Mouse (Mus musculus) stomach, embryonic 15.5 days (tissue): ENCODE measurements around the gene Amer3. TPM values are rescaled to one million over a fixed set of nuclear protein-coding genes. Genes with fewer than 3 reads are reported as not detected.
A peak's percentile ranks its signal among the peaks of the same experiment; 100 is the strongest.
"Not testable (repeated sequence)": the region's sequence is repeated elsewhere in the genome, so short reads cannot be mapped to it uniquely, and the experiment has no call there.

Experiments
- ATAC-seq: fragments of 200-750 bp; cut with Nextera tagmentation; 2 replicates; pipeline ENCODE4 v1.8.0; 2017; ENCODE audit warnings: low read depth, moderate number of reproducible peaks, moderate TSS enrichment; ENCODE audit not compliant: insufficient read depth, low FRiP score
- H3K27ac ChIP-seq: fragments of 300-500 bp; sonication (generic); 2 replicates; pipeline ENCODE4 v1.5.1; 2015; ENCODE audit warnings: mild to moderate bottlenecking, inconsistent platforms
- H3K27me3 ChIP-seq: fragments of 300-500 bp; sonication (generic); replicated peaks from 2 replicates; pipeline ENCODE4 v1.6.1; 2015; ENCODE audit warnings: inconsistent platforms
- H3K36me3 ChIP-seq: fragments of 300-500 bp; sonication (generic); 2 replicates; pipeline ENCODE4 v1.6.1; 2015; ENCODE audit warnings: inconsistent platforms
- H3K4me1 ChIP-seq: fragments of 300-500 bp; sonication (generic); 2 replicates; pipeline ENCODE4 v1.6.1; 2015; ENCODE audit warnings: inconsistent platforms
- H3K4me2 ChIP-seq: fragments of 300-500 bp; sonication (generic); 2 replicates; pipeline ENCODE4 v1.6.1; 2015; ENCODE audit warnings: mild to moderate bottlenecking, inconsistent platforms
- H3K4me3 ChIP-seq: fragments of 300-500 bp; sonication (generic); replicated peaks from 2 replicates; pipeline ENCODE4 v1.5.1; 2015; ENCODE audit warnings: inconsistent platforms
- H3K9ac ChIP-seq: fragments of 300-500 bp; sonication (generic); 2 replicates; pipeline ENCODE4 v1.6.1; 2015; ENCODE audit warnings: inconsistent platforms
- H3K9me3 ChIP-seq: fragments of 300-500 bp; sonication (generic); 2 replicates; pipeline ENCODE4 v1.6.1; 2016; ENCODE audit warnings: inconsistent platforms
- WGBS: fragments of 180-500 bp; shearing (Covaris S2); methylation state at CpG from one replicate; pipeline ENCODE4 v1.1.7; 2015; 5-methylcytosine and 5-hydroxymethylcytosine counted together
- polyA plus RNA-seq: library from polyadenylated mRNA; unstranded; fragments of >200 nt; fragmentation: Nextera tagmentation; extraction: Ambion mirVana; gene quantifications from 2 replicates; pipeline ENCODE4 v1.2.1, GENCODE M21; 2015

Amer3 gene
- 0.73 and 0.75 TPM in 2 replicates for polyA plus RNA-seq

GRCm38 (mm10) chr1:34578851-34579781 is at the start of gene Amer3:
Amer3 (plus strand) TSS chr1:34579657.
- Histone ChIP-seq H3K9me3 (no peaks in the 10 kb centered on the region), H3K9ac (no peak within 1 kb of the TSS), H3K4me3 (peak within 1 kb of the TSS; percentile 36), H3K4me2 (peak within 1 kb of the TSS; percentile 71), H3K4me1 (0 out of 2 replicates have a peak, but pooled peaks cover 4% of the 10 kb centered on the region), H3K27me3 (peaks cover 24% of the 10 kb centered on the region), H3K36me3 (no peaks in the 10 kb centered on the region), H3K27ac (no peak within 1 kb of the TSS)
- WGBS: under 1% methylated on average over 53 of the region's 53 CpGs
- peak; percentile 86 for ATAC-seq

- not testable (repeated sequence) for H3K36me3 ChIP-seq, H3K4me2 ChIP-seq, H3K27ac ChIP-seq, ATAC-seq, H3K9ac ChIP-seq, H3K4me1 ChIP-seq, H3K4me3 ChIP-seq, H3K9me3 ChIP-seq
- H3K27me3 ChIP-seq: peaks cover 18% of the 10 kb centered on the region
- 16% methylated on average over 3 of the region's 3 CpGs for WGBS
These were observed 44.9 kb upstream of the Amer3 start for GRCm38 (mm10) chr1:34534574-34534973.

- H3K27me3 ChIP-seq: peaks cover 18% of the 10 kb centered on the region
- not testable (repeated sequence) for ATAC-seq, H3K4me1 ChIP-seq, H3K36me3 ChIP-seq, H3K9me3 ChIP-seq, H3K9ac ChIP-seq, H3K27ac ChIP-seq
- H3K4me3 ChIP-seq: peak within 1 kb of the TSS; percentile 24; the same call in 1 of the 2 replicates
- 14% methylated on average over 7 of the region's 7 CpGs for WGBS
- peak within 1 kb of the TSS; percentile 54 for H3K4me2 ChIP-seq
These were observed 44.3 kb upstream of the Amer3 start, which contains the start of gene Cfc1 for GRCm38 (mm10) chr1:34535043-34535698. Cfc1 (plus strand) TSS chr1:34535648.

- ATAC-seq: no peak
- Histone ChIP-seq H3K4me3 (peak overlapping the region; percentile 24), H3K36me3 (no peaks in the 10 kb centered on the region), H3K9ac (no peak overlapping the region), H3K4me2 (peak overlapping the region; percentile 54), H3K27ac (no peak overlapping the region), H3K27me3 (peaks cover 18% of the 10 kb centered on the region), H3K4me1 (peaks cover 5% of the 10 kb centered on the region; the same call in 1 of the 2 replicates), H3K9me3 (no peaks in the 10 kb centered on the region)
- 2% methylated on average over 14 of the region's 14 CpGs for WGBS
These were observed 43.1 kb upstream of the Amer3 start for GRCm38 (mm10) chr1:34536291-34536766.

GRCm38 (mm10) chr1:34536767-34537485 is 42.5 kb upstream of the Amer3 start:
- 5% methylated on average over 16 of the region's 16 CpGs for WGBS
- Histone ChIP-seq H3K27ac (no peak overlapping the region), H3K4me1 (peaks cover 5% of the 10 kb centered on the region; the same call in 1 of the 2 replicates), H3K4me2 (peak overlapping the region; percentile 54), H3K4me3 (peak overlapping the region; percentile 24), H3K27me3 (peaks cover 18% of the 10 kb centered on the region), H3K9ac (no peak overlapping the region), H3K9me3 (no peaks in the 10 kb centered on the region), H3K36me3 (no peaks in the 10 kb centered on the region)
- ATAC-seq: peak; percentile 84

- no peak overlapping the region for H3K4me3 ChIP-seq
- ATAC-seq: no peak
- no peaks in the 10 kb centered on the region for H3K27me3 ChIP-seq
- H3K4me1 ChIP-seq: no peaks in the 10 kb centered on the region
- no peak overlapping the region for H3K4me2 ChIP-seq
- 78% methylated on average over 1 of the region's 1 CpGs for WGBS
- H3K36me3 ChIP-seq: no peaks in the 10 kb centered on the region
- no peak overlapping the region for H3K9ac ChIP-seq
- H3K9me3 ChIP-seq: no peaks in the 10 kb centered on the region
- H3K27ac ChIP-seq: no peak overlapping the region
These were observed 32.4 kb upstream of the Amer3 start for GRCm38 (mm10) chr1:34547074-34547473.

- no peak overlapping the region for H3K4me2 ChIP-seq
- no peak for ATAC-seq
- H3K9ac ChIP-seq: no peak overlapping the region
- H3K4me1 ChIP-seq: no peaks in the 10 kb centered on the region
- H3K27ac ChIP-seq: no peak overlapping the region
- no peaks in the 10 kb centered on the region for H3K9me3 ChIP-seq
- 68% methylated on average over 1 of the region's 1 CpGs for WGBS
- H3K36me3 ChIP-seq: no peaks in the 10 kb centered on the region
- no peak overlapping the region for H3K4me3 ChIP-seq
- H3K27me3 ChIP-seq: no peaks in the 10 kb centered on the region
These were observed 25.8 kb upstream of the Amer3 start for GRCm38 (mm10) chr1:34553690-34554089.

GRCm38 (mm10) chr1:34554275-34554674 is 25.2 kb upstream of the Amer3 start:
- ATAC-seq: no peak

GRCm38 (mm10) chr1:34560843-34561242 is 18.6 kb upstream of the Amer3 start, which contains the start of gene Prss40:
Prss40 (minus strand) TSS chr1:34560943.
- no peak within 1 kb of the TSS for H3K4me3 ChIP-seq
- H3K36me3 ChIP-seq: no peaks in the 10 kb centered on the region
- H3K9ac ChIP-seq: no peak within 1 kb of the TSS
- no peaks in the 10 kb centered on the region for H3K4me1 ChIP-seq
- 80% methylated on average over 15 of the region's 15 CpGs for WGBS
- H3K27ac ChIP-seq: no peak within 1 kb of the TSS
- no peaks in the 10 kb centered on the region for H3K9me3 ChIP-seq
- no peak within 1 kb of the TSS for H3K4me2 ChIP-seq
- no peaks in the 10 kb centered on the region for H3K27me3 ChIP-seq
- ATAC-seq: no peak

More at GRCm38 (mm10) chr1:34554275-34554674, 25.2 kb upstream of the Amer3 start:
- H3K9ac ChIP-seq: no peak overlapping the region
- no peak overlapping the region for H3K27ac ChIP-seq
- no peaks in the 10 kb centered on the region for H3K4me1 ChIP-seq
- no peaks in the 10 kb centered on the region for H3K9me3 ChIP-seq
- 86% methylated on average over 7 of the region's 7 CpGs for WGBS
- no peak overlapping the region for H3K4me3 ChIP-seq
- H3K27me3 ChIP-seq: no peaks in the 10 kb centered on the region
- no peaks in the 10 kb centered on the region for H3K36me3 ChIP-seq
- H3K4me2 ChIP-seq: no peak overlapping the region

GRCm38 (mm10) chr1:34564383-34565045 is 14.9 kb upstream of the Amer3 start:
- H3K9ac ChIP-seq: no peak overlapping the region
- H3K27me3 ChIP-seq: no peaks in the 10 kb centered on the region
- H3K4me1 ChIP-seq: no peaks in the 10 kb centered on the region
- H3K4me3 ChIP-seq: no peak overlapping the region
- H3K27ac ChIP-seq: no peak overlapping the region
- ATAC-seq: no peak
- H3K4me2 ChIP-seq: no peak overlapping the region
- H3K36me3 ChIP-seq: no peaks in the 10 kb centered on the region
- no peaks in the 10 kb centered on the region for H3K9me3 ChIP-seq
- 72% methylated on average over 8 of the region's 8 CpGs for WGBS

- no peaks in the 10 kb centered on the region for H3K9me3 ChIP-seq
- no peaks in the 10 kb centered on the region for H3K4me1 ChIP-seq
- H3K27ac ChIP-seq: no peak overlapping the region
- H3K9ac ChIP-seq: no peak overlapping the region
- no peak for ATAC-seq
- H3K36me3 ChIP-seq: no peaks in the 10 kb centered on the region
- no peaks in the 10 kb centered on the region for H3K27me3 ChIP-seq
- WGBS: 96% methylated on average over 2 of the region's 2 CpGs
- H3K4me2 ChIP-seq: no peak overlapping the region
- H3K4me3 ChIP-seq: no peak overlapping the region
These were observed 11.3 kb upstream of the Amer3 start for GRCm38 (mm10) chr1:34568120-34568519.
